Mouse (Mus musculus) neutrophil, adult 5-6 weeks (primary cell): ENCODE data around the gene Nup188. TPM values are rescaled to one million over a fixed set of nuclear protein-coding genes. Genes with fewer than 3 reads are reported as not detected.

ENCODE experiments used
- ATAC-seq: fragments of 151-379, 151-347 bp; 2 replicates; pipeline ENCODE4 v1.8.0; 2017; ENCODE audit warnings: mild to moderate bottlenecking, moderate TSS enrichment; ENCODE audit not compliant: insufficient number of reproducible peaks, poor library complexity, low FRiP score, severe bottlenecking; ENCODE audit errors: extremely low read depth
- total RNA-seq: library from RNA; stranded (forward); fragments of 200-1000 nt; gene quantifications from 2 replicates; pipeline ENCODE4 v1.2.3, GENCODE M21; 2017

Nup188 gene
- total RNA-seq, 1 experiment from 2014 or later, result 14.8 TPM

DNA sequence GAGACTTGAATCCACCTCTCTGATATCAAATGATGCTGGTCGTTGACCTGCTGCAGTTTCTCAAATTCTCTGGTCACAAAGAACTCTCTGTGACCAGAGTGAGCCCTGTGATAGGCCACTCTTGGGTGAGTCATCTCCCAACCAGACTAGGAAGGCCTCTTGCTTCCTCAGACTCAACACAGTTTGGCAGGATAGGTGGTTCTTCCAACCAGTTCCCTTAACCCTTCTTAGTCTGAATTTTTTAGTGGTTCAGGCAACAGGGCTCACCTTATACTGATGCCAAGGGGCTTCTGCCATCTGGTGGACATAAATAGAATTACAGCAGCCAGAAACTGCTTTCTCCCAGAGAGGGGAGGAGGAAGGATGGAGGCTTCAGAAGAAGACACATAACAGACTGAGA lies 16.1 kb upstream of the Nup188 start:
- peak; percentile 75 for ATAC-seq

GRCm38 (mm10) chr2:30280743-30281142 lies 5.5 kb upstream of the Nup188 start, which contains the start of gene Gm28038:
TSS of gene Gm28038 (plus strand) at chr2:30281043.
- no peak for ATAC-seq

DNA sequence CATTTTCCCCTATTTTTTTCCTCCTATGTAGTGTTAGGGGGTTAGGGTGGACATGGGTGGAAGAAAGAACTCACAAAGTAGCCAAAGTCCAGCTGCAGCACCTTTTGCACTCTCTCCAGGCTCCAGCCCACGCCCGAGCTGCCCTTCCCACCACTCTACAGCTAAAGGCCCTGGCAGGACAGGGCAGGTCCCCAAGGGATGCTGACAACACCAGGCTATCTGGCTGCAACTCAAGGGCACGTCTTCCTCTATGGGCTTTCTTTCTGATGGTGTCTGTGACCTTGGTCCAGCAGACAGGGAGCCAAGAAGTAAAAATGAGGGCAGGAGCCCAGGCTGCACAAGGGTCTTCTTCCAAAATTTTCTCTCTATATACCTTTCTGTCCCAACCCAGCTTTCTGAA lies 4.5 kb upstream of the Nup188 start:
- ATAC-seq, result no peak

GRCm38 (mm10) chr2:30283193-30283592 lies 3.0 kb upstream of the Nup188 start:
- ATAC-seq, result no peak

DNA sequence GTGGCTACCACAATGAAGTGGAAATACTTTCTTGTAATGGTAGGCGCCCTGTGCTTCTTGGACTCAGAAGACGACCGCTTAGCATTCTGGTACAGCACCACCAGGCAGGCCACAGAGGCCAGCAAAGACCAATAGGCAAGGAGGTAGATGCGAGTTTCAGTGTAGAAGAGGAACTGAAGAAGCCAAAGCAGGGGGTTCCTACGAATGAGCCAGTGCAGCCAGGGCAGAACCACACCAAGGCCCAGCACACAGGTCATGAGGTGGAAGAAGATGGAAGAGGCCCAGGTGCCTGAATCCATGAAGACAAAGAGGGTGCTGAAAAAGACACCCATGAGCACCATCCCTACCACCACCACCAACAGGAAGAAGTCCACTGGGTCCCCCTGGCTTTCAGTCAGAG lies 1.2 kb upstream of the Nup188 start:
- no peak for ATAC-seq

DNA sequence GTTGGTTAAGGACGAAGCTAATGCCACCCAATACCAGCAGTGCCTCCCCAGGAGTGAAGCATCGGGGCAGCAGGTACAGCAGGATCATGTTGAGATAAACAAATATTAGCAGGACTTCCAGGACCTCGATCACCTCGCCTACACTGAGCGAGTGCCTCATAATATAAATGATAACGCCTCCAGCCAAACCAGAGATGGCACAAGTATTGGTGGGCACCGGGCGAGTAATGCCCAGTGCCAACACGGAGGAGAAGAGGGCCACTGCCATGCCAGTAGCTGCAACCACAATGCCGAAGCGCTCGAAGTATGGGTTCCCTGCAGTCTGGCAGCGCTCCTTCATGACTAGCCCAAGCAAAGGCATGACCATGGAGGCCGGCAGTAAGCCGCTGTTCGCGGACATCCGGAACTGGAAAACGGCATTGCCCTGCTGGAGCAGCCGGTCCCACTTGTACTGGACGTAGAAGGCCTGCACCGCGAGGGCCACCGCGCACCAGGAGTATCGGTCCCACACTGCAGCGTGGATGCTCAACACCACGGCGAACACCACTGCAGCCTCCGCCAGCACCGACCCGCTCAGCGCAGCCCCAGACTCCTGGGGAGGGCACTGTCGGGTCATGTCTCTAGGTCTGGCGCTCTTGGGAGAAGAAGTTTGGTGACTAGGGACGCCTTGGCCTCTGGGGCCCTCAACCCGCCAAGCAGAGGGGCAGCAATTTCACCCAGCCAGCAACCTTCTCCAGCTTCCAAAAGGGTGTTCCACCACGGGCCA lies 598 bp upstream of the Nup188 start:
- no peak for ATAC-seq

DNA sequence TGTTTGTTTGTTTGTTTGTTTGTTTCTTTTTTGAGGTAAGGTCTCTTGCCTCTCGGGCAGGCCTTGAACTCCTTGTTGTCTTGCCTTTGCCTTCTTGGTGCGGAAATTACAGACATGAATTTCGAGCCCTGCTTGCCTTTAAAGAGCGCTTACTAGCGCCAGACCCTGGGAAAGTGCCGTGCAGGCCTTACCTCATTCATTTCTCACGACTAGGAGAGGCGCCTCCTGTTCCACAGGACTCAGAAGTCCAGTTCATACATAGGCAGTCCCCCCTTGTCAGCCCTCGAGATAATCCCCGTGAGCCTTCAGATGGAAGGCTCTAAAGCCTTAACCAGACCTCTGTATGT lies 803 bp downstream of the Nup188 start:
- no peak for ATAC-seq

DNA sequence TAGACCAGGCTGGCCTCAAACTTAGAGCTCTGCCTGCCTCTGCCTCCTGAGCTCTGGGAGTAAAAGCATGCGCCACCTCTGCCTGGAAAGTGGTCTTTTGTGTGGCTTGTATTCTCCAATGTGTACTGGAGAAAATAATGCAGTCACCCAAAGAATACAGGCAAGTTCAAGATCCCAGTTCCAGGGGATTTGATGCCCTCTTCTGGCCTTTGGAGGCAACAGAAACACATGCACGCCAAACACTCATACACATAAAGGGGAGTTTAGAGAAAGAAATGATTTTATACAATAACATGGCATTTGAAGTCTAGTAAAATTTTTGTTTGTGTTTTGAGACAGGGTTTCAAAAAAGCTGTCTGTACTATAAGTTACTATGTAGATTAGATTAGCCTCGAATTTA lies 13.3 kb downstream of the Nup188 start:
- no peak for ATAC-seq

DNA sequence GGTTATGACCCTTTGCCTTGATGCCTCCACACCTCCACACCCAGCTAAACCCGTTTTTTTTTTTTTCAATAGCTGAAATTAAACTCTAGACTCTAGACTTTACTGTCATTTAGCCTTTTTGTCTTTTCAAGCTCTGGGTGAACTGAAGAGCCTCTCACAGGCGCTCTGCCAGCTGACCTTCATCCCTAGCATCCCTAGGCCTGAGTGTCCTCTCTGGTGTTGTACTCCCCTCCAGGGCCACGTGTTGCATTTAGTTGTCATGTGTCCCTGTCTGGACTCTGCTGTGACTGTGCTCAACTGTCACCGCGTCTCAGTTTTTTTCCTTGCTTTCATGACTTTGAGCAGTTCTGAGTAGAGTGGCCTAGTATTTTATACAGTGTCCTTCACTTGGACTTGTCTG lies 13.8 kb downstream of the Nup188 start:
- no peak for ATAC-seq

DNA sequence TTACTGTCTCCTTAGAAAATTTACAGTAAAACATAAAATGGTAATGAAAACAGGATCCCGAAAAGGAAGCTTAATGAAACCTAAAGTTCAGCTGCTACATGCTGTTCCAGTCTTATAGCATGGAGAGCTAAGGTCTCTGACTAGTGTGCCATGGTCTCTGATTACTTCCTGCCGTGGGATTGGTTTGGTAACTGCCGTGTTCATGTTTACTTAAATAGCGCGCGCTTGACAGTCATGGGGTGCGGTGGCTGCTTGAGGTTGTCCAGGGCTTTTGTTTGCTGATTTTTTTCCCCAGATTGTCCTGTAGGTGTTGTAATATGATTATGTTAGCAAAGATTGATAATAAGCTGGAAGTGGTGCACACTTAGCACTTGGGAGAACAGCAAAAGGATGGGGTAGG lies 19.9 kb downstream of the Nup188 start:
- ATAC-seq, result no peak

DNA sequence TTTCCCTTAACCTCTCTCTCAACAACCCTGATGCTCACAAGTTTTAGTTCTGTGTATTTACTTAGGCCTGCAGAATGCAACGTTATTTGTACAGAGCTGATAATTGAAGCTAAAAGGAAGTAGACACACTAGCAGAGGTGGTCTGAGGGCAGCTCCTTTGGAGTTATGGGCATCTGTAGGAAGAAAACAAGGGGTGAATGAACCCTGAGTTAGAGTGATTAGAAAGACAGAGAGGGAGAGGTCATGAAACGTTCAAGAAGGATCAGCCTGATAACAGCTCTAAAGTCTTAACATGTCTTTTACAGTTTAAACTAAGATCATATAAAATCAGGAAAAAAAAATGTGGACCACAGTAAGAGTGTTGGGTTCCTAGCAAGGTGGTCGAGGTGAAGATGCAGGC lies 23.2 kb downstream of the Nup188 start:
- ATAC-seq, result no peak

DNA sequence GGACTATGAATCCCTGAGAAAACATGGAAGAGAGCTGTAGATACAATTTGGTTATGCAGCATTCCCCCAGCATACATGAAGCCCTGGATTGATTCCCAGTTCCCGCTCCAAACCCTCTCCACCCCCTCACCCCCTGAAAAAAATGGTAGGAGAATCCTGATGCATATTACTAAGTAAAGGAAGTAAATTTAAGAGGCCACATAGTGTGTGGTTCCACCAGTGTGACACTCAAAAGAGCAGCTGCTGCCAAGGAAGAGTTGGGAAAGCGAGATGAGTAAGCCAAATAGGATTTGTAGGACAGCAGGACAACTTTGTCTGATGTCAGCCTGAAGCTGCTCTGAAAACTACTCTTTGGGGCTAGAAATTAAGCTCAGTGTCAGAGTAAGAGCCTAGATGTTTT lies 25.3 kb downstream of the Nup188 start:
- no peak for ATAC-seq

- ATAC-seq, result no peak
Observed at GRCm38 (mm10) chr2:30316136-30316535, 29.9 kb downstream of the Nup188 start.

DNA sequence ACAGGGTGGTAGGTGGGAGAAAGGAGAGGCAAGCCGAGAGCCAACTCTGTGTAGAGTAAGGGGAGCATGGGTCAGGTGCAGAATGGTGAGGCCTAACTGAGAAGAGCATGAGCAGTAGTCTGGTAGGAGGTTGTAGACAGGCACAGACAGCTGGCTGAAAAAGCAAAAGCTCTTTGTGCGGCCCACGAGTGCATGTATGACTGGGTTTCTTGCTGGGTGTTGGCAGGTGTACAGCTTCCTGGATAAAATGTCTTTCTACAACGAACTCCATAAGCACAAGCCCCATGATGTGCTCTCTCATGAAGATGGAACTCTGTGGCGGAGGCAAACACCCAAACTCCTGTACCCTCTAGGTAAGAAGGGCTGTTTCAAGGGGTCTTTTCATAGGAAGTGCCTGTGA lies 30.8 kb downstream of the Nup188 start:
- no peak for ATAC-seq

- ATAC-seq, result no peak
Observed at GRCm38 (mm10) chr2:30319260-30319659, 33.1 kb downstream of the Nup188 start.

DNA sequence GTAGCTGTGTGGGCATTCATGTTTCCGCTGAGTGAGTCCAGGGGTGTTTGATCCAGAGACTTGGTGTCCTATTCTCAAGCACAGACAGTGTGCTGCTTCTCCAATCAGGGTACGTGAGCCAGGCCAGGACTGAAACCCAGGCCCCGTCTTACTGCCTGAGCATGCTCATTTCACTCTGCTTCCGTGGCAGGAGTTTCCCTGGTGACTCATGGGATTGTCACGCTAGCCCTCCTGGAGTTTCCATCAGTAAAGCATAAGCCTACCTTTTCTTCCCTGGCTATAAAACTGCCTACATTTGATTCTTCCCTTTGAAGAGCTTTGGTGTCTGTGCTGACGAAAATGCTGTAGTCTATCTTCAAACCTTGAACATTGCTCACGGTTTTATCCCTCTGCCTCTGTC lies 36.9 kb downstream of the Nup188 start:
- no peak for ATAC-seq

DNA sequence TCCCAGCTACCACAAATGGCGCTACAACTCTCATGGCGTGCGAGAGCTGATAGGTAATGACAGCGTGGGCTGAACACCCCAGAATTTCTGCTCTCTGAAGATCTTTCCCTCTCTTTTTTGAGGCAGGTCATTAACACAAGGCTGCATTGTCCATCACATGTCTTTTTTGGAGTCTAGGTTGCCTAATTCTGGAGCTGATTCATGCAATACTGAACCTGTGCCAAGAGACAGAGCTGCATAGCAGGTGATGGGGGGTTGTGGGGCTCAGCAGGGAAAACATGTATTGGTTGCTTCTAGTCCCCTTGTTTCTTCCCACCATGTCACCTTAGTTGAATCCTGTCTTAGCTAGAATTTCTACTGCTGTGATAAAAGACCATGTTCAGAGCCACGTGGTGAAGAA lies 39.1 kb downstream of the Nup188 start:
- ATAC-seq, result no peak

DNA sequence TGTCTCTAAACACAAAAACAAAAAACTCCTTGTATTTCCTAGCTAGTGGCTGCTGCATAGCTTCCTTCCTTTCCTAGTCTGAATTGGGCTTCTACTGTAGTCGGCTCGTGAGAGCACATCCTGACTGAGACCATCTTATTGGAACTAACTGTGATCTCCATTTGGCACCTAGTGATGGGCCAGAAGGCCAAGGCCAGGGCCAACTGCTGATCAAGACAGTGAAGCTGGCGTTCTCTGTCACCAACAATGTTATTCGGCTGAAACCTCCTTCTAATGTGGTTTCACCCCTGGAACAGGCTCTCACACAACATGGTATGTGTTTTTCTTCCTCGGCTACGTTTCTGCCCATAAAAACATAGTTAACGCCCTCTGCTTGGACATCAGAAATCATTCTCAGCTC lies 41.1 kb downstream of the Nup188 start:
- no peak for ATAC-seq

DNA sequence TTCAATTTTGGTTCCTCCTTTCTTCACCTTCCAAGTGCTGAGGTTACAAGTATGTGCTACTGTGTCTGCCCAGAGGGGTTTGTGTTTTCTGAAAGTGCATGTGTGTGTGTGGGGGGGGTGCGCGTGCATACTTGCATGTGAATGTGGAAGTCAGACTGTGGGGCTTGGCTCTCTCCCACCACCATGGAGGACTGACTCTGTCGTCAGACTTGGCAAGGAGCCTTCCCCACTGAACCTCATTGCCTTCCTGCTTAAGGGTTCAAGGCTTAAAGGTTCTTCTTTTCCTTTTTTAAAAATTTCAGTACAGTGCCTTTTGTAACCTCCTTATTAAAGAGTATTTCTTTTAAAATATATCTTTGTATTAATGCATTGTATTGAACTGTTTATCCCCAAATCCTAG lies 42.6 kb downstream of the Nup188 start:
- no peak for ATAC-seq

- no peak for ATAC-seq
Observed at GRCm38 (mm10) chr2:30335324-30335723, 49.1 kb downstream of the Nup188 start.
